Mouse (Mus musculus): Measurements from ENCODE around the gene Zfp600. TPM values are rescaled to one million over a fixed set of nuclear protein-coding genes. Genes with fewer than 3 reads are reported as not detected.
"Not testable (repeated sequence)": the region's sequence is repeated elsewhere in the genome, so short reads cannot be mapped to it uniquely, and the experiment has no call there.

Gene Zfp600
- not detected in 2 replicates for polyA plus RNA-seq (2015; fragmentation: Nextera tagmentation; extraction: Ambion mirVana)

DNA sequence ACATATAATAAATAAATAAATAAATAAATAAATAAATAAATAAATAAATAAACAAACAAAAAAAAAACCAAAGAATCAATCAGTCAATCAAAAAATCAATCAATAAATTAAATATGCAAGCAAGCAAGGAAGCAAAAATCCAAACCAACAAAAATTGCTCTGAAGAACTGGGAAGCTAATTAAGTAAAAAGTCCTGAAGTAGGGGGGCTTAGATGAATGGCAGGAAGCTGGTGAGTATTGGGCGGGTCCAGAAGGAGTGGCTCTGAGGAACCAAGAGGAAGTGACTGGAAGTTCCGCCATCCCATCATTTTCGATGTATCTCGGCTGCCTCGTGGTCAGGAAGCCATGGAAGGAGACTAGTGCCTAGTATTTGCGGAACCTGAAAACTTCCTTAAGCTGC lies at the start of gene Zfp600:
TSS of gene Zfp600 (plus strand) at position 301 of the 400 bp plus-strand sequence.
- H3K36me3 ChIP-seq (ENCODE audit: control insufficient read depth, insufficient read depth); H3K4me1 ChIP-seq (ENCODE audit: control insufficient read depth, insufficient read depth, low read length); H3K27ac ChIP-seq (ENCODE audit: low read length); H3K9ac ChIP-seq (ENCODE audit: low read length); H3K9me3 ChIP-seq (replicated peaks; ENCODE audit: control insufficient read depth, low read length); H3K27me3 ChIP-seq (ENCODE audit: control insufficient read depth, insufficient read depth, low read length); H3K4me3 ChIP-seq (ENCODE audit: low read length); ATAC-seq (replicated peaks; ENCODE audit: extremely low read depth, insufficient read depth, low FRiP score); H3K4me2 ChIP-seq (ENCODE audit: low read depth, low read length): not testable (repeated sequence)
- WGBS, result no CpG with 5 or more reads among the region's 6 CpGs

DNA sequence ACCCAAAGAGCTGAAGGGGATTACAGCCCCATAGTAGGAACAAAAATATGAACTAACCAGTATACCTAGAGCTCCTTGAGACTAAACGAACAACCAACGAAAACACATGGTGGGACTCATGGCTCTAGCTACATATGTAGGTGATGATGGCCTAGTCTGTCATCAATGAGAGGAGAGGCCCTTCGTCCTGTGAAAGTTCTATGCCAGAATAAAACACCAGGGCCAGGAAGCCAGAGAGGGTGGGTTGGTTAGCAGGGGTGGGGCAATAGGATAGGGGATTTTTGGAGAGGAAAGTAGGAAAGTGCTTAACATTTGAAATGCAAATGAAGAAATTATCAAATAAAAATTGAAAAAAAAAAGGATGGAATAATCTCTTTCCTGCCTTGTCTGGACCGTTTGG lies 6.3 kb downstream of the Zfp600 start:
- not testable (repeated sequence) for H3K36me3 ChIP-seq (ENCODE audit: control insufficient read depth, insufficient read depth); H3K9me3 ChIP-seq (replicated peaks; ENCODE audit: control insufficient read depth, low read length); H3K27ac ChIP-seq (ENCODE audit: low read length); H3K4me1 ChIP-seq (ENCODE audit: control insufficient read depth, insufficient read depth, low read length); H3K4me2 ChIP-seq (ENCODE audit: low read depth, low read length); ATAC-seq (replicated peaks; ENCODE audit: extremely low read depth, insufficient read depth, low FRiP score); H3K27me3 ChIP-seq (ENCODE audit: control insufficient read depth, insufficient read depth, low read length); H3K4me3 ChIP-seq (ENCODE audit: low read length); H3K9ac ChIP-seq (ENCODE audit: low read length)
- 89% methylated on average over 2 of the region's 4 CpGs for WGBS

- not testable (repeated sequence) for H3K4me1 ChIP-seq (ENCODE audit: control insufficient read depth, insufficient read depth, low read length); H3K4me3 ChIP-seq (ENCODE audit: low read length); H3K9ac ChIP-seq (ENCODE audit: low read length); H3K27ac ChIP-seq (ENCODE audit: low read length); H3K27me3 ChIP-seq (ENCODE audit: control insufficient read depth, insufficient read depth, low read length); H3K4me2 ChIP-seq (ENCODE audit: low read depth, low read length); ATAC-seq (replicated peaks; ENCODE audit: extremely low read depth, insufficient read depth, low FRiP score); H3K36me3 ChIP-seq (ENCODE audit: control insufficient read depth, insufficient read depth)
- WGBS, result 69% methylated on average over 3 of the region's 3 CpGs
- peaks cover 13% of the 10 kb centered on the region for H3K9me3 ChIP-seq (replicated peaks; ENCODE audit: control insufficient read depth, low read length)
Measured at GRCm38 (mm10) chr4:146167202-146167832, 10.7 kb downstream of the Zfp600 start.

- H3K36me3 ChIP-seq (ENCODE audit: control insufficient read depth, insufficient read depth); H3K27ac ChIP-seq (ENCODE audit: low read length); H3K27me3 ChIP-seq (ENCODE audit: control insufficient read depth, insufficient read depth, low read length); H3K4me2 ChIP-seq (ENCODE audit: low read depth, low read length); H3K9ac ChIP-seq (ENCODE audit: low read length); H3K4me3 ChIP-seq (ENCODE audit: low read length); H3K4me1 ChIP-seq (ENCODE audit: control insufficient read depth, insufficient read depth, low read length): not testable (repeated sequence)
- H3K9me3 ChIP-seq (replicated peaks; ENCODE audit: control insufficient read depth, low read length), result peaks cover 13% of the 10 kb centered on the region
- 76% methylated on average over 10 of the region's 10 CpGs for WGBS
- ATAC-seq (replicated peaks; ENCODE audit: extremely low read depth, insufficient read depth, low FRiP score), result peak; percentile 37; the same call in 1 of the 2 replicates
Measured at GRCm38 (mm10) chr4:146167879-146168532, 11.4 kb downstream of the Zfp600 start.

DNA sequence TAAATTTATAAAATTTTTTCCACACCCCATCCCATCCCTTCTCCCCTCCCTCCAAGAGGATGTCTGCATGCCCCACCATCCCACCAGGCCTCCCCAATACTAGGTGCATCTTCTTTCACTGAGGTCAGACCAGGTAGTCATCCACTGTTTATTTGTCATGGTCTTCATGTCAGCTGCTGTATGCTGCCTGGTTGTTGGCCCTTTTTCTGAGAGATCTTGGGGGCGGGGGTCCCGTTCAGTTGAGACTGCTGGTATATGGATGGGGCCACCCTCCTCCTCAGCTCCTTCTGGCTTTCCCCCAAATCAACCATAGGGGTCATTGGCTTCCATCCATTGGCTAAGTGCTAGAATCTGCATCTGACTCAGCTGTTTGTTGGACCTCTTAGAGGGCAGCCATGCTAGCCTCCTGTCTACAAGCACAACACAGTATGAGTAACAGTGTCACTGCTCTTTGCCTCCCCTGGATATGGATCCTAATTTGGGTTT lies 12.1 kb downstream of the Zfp600 start:
- H3K9ac ChIP-seq (ENCODE audit: low read length); H3K27me3 ChIP-seq (ENCODE audit: control insufficient read depth, insufficient read depth, low read length); H3K4me1 ChIP-seq (ENCODE audit: control insufficient read depth, insufficient read depth, low read length); H3K4me3 ChIP-seq (ENCODE audit: low read length); H3K27ac ChIP-seq (ENCODE audit: low read length); H3K36me3 ChIP-seq (ENCODE audit: control insufficient read depth, insufficient read depth); H3K4me2 ChIP-seq (ENCODE audit: low read depth, low read length); ATAC-seq (replicated peaks; ENCODE audit: extremely low read depth, insufficient read depth, low FRiP score): not testable (repeated sequence)
- WGBS, result no CpG with 5 or more reads among the region's 2 CpGs
- peaks cover 19% of the 10 kb centered on the region for H3K9me3 ChIP-seq (replicated peaks; ENCODE audit: control insufficient read depth, low read length)

GRCm38 (mm10) chr4:146173378-146174226 lies 17.0 kb downstream of the Zfp600 start:
- H3K4me3 ChIP-seq (ENCODE audit: low read length); H3K27ac ChIP-seq (ENCODE audit: low read length); H3K4me2 ChIP-seq (ENCODE audit: low read depth, low read length); H3K4me1 ChIP-seq (ENCODE audit: control insufficient read depth, insufficient read depth, low read length); H3K9ac ChIP-seq (ENCODE audit: low read length); H3K36me3 ChIP-seq (ENCODE audit: control insufficient read depth, insufficient read depth); H3K27me3 ChIP-seq (ENCODE audit: control insufficient read depth, insufficient read depth, low read length): not testable (repeated sequence)
- peaks cover 12% of the 10 kb centered on the region for H3K9me3 ChIP-seq (replicated peaks; ENCODE audit: control insufficient read depth, low read length)
- ATAC-seq (replicated peaks; ENCODE audit: extremely low read depth, insufficient read depth, low FRiP score), result peak; percentile 58
- WGBS, result 51% methylated on average over 3 of the region's 4 CpGs

DNA sequence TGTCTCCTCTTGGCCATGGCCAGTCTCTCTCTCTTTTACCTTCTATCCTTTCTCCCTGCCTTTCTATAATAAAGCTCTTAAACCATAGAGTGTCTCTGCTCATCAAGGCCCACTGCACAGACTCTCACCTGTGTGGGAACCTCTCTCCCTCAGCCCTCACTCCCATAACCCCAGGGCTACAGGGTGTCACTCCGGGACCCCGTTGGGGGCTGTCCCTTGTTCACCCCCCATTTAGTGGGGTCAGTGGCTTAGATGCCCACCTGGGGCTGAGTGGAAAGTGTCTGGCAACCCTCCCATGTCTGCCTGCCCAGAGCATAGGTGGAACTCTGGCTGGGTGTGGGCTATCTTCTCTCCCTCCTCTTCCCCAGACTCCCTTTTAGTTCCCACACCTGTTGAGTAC lies 47.7 kb downstream of the Zfp600 start:
- 66% methylated on average over 2 of the region's 2 CpGs for WGBS
- ATAC-seq (replicated peaks; ENCODE audit: extremely low read depth, insufficient read depth, low FRiP score); H3K9me3 ChIP-seq (replicated peaks; ENCODE audit: control insufficient read depth, low read length); H3K27me3 ChIP-seq (ENCODE audit: control insufficient read depth, insufficient read depth, low read length); H3K4me2 ChIP-seq (ENCODE audit: low read depth, low read length); H3K4me1 ChIP-seq (ENCODE audit: control insufficient read depth, insufficient read depth, low read length); H3K4me3 ChIP-seq (ENCODE audit: low read length); H3K9ac ChIP-seq (ENCODE audit: low read length); H3K36me3 ChIP-seq (ENCODE audit: control insufficient read depth, insufficient read depth); H3K27ac ChIP-seq (ENCODE audit: low read length): not testable (repeated sequence)

GRCm38 (mm10) chr4:146239252-146240244 lies 82.9 kb downstream of the Zfp600 start:
- whole genome bisulfite sequencing, result 4% methylated on average over 18 of the region's 113 CpGs
- not testable (repeated sequence) for H3K4me1 ChIP-seq (ENCODE audit: control insufficient read depth, insufficient read depth, low read length); H3K4me2 ChIP-seq (ENCODE audit: low read depth, low read length); H3K4me3 ChIP-seq (ENCODE audit: low read length); H3K9ac ChIP-seq (ENCODE audit: low read length); H3K9me3 ChIP-seq (replicated peaks; ENCODE audit: control insufficient read depth, low read length); H3K36me3 ChIP-seq (ENCODE audit: control insufficient read depth, insufficient read depth); H3K27me3 ChIP-seq (ENCODE audit: control insufficient read depth, insufficient read depth, low read length); H3K27ac ChIP-seq (ENCODE audit: low read length)
- ATAC-seq (replicated peaks; ENCODE audit: extremely low read depth, insufficient read depth, low FRiP score), result peak; percentile 55
